ENCODE assay signal across 22 mouse cellular contexts in the genomic region with DNA sequence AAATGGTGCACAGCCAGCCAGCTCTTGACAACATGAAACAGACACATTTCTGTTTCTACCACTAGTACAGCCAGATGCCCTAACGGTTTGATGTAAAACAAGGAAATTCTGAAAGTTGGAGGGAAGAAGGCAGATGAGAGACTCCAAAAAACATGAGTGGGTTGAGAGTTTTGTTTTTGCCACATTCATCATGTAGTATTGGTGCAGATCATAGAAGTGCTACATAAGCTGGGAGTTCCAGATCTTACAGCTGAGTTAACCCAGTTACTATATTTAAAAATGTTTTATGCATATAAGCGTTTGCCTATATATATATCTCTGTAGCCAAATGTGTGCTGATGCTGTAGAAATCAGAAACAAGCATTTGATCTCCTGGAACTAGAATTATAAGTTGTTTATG. TPM values are rescaled to one million over a fixed set of nuclear protein-coding genes. Genes with fewer than 3 reads are reported as not detected.
DNase-seq lines count a peak whose midpoint lies in the region.
"Had no signal": no experiment of that assay in that cellular context is flagged by ENCODE, and none has a peak within 500 bp of the region (broad histone marks: within the 10 kb centered on the region; RNA-seq: fewer than 3 reads in every experiment).

No protein-coding gene starts in this region.

- peak; percentile 10 to 19 for DNase-seq in frontal cortex, adult 2 months (ENCODE audit: extremely low spot score in 1 of 2, low spot score in 1 of 2)
- no peak for DNase-seq in frontal cortex, postnatal 25 days (ENCODE audit: low spot score in 2 of 2)
- peak; percentile 4 for DNase-seq in right cerebral cortex, adult 18-20 months
- DNase-seq in right cerebral cortex, postnatal 25 days: no peak
- peak; percentile 36 for DNase-seq in telencephalon, adult 2 months (ENCODE audit: low read depth, low spot score)
- DNase-seq in spleen, adult 12 weeks (ENCODE audit: low spot score): no peak
- DNase-seq: adrenal gland, adult 2 months; adrenal gland, postnatal 10 days; adrenal gland, postnatal 25 days; cerebellum, adult 11-12 months; cerebellum, adult 2 months; cerebellum, adult 9-10 months; cerebellum, postnatal 10 days; cerebellum, postnatal 25 days had no signal

RNA-seq across cellular contexts. Expression of gene Zscan12, which starts 10.1 kb away (rescaled TPM):
- 6.7 and 6.8 TPM in 2 replicates for polyA plus RNA-seq in frontal cortex, adult 2 months (2012; rRNA removed)

RNA-seq across cellular contexts. Expression of gene Olfr1367, which starts 26.0 kb away (rescaled TPM):
- polyA plus RNA-seq in frontal cortex, adult 2 months (2012; rRNA removed): not detected in 2 replicates
- polyA plus RNA-seq: adrenal gland, adult 2 months; C2C12; cerebellum, adult 2 months; cortical plate, adult 2 months; embryonic facial prominence, embryonic 10.5 days; embryonic facial prominence, embryonic 12.5 days; embryonic facial prominence, embryonic 14.5 days; forebrain, embryonic 11.5 days; forebrain, embryonic 13.5 days; forebrain, embryonic 15.5 days had no signal

RNA-seq across cellular contexts. Expression of gene Zkscan3, which starts 29.9 kb away (rescaled TPM):
- polyA plus RNA-seq in frontal cortex, adult 2 months (2012; rRNA removed): 47.9 and 52.0 TPM in 2 replicates

Comparison
In these comparisons a context has a peak if more than half of its experiments do, and no peak if none do; other contexts are left out.
1. DNase-seq: peak in frontal cortex, adult 2 months (2 of 2), right cerebral cortex, adult 18-20 months (single experiment) and telencephalon, adult 2 months (single experiment); none in frontal cortex, postnatal 25 days (0 of 2), right cerebral cortex, postnatal 25 days (single experiment) and spleen, adult 12 weeks (single experiment).